Mouse (Mus musculus): Measurements from ENCODE around the gene Nhlrc2.
"Not testable (repeated sequence)": the region's sequence is repeated elsewhere in the genome, so short reads cannot be mapped to it uniquely, and the experiment has no call there.

Nhlrc2 gene

DNA sequence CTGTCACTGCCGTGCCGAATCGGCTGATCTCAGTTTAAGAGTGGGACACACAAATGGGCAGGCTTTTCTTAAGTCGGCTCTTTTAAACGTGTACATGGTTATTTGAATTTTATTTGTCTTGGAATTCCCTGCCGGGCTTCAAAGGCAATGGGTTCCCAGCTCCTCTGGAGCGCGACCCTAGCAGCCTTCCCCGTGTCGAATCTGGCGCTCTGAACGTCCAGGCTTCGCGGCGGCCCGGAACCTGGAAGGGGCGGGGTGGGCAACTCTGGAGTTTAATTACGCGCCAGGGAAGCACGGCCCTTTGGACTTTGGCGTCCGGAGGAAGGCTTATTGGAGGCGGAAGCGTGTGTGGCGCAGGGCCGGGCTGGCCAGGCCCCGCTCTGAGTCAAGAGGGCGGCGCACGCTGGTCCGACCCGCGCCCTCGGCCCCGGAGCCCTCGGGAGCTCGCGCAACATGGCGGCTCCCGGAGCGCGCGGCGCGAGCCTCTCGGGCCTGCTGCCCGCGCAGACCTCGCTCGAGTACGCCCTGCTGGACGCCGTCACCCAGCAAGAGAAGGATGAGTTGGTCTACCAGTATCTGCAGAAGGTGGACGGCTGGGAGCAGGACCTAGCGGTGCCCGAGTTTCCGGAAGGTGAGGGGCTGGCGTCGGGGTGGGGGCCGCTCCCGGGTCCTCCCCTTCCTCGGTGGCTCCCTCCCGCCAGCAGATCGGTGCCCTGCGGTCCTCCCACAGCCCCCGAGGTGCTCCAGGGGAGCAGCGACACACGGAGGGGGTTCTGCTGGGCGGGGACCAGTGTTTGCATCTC lies at the start of gene Nhlrc2:
TSS of gene Nhlrc2 (plus strand) at position 32 of the 803 bp plus-strand sequence.
- DNase-seq (ENCODE audit: low spot score) = peak; percentile 94

DNA sequence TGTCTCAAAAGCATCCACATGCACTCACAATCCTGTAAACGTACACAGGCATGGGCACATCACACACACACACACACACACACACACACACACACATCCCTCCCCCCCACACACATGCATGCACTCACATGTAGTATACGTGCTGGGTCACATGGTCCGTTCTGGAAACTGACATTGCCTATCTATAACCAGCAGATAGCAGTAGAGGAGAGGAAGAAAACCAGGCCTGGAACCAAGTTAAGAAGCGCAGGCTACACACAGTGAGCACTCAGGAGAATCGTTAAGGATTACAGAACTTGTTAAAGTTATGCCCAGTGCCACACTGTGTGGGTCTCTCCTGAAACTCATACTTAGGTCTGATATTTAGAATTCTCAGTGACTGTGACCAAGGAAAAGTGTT lies 45.0 kb upstream of the Nhlrc2 start:
- DNase-seq (ENCODE audit: low spot score) = not testable (repeated sequence)

DNA sequence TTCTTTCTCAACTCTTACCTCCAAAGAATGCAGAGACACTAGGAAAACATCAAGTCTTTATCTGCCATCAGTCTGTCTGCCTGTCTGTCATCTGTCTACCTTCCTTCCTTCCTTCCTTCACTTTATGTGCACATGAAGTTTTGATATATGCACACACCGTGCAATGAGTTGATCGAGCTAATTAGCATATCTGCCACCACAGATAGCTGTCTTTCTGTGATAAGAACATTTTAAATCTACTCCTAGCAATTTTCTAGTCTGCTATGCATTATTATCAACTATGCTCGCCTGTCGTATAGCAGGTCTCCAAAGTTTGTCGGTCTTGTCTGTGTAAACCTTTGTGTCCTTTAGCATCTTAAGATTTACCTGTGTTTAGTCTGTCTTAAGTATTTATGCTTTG lies 44.5 kb upstream of the Nhlrc2 start:
- not testable (repeated sequence) for DNase-seq (ENCODE audit: low spot score)

DNA sequence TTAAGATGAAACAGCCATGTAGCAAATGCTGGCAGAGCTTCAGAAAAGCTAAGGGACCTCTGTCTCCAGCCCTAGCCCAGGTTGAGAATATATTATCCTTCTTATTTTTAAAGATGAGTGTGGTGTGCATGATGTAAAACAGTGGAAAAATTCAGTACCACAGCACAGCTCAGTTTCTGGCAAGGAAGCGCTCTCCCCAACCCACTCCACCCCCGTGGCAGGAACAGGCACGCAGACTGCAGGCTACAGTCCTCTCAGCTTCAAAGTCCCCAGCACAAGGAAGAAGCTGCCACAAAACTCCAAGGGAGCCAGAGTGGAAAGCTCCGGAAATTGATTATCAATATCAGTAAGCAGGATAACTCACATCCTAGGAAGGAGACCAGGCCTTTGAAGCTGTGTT lies 36.9 kb upstream of the Nhlrc2 start:
- DNase-seq (ENCODE audit: low spot score) = not testable (repeated sequence)

DNA sequence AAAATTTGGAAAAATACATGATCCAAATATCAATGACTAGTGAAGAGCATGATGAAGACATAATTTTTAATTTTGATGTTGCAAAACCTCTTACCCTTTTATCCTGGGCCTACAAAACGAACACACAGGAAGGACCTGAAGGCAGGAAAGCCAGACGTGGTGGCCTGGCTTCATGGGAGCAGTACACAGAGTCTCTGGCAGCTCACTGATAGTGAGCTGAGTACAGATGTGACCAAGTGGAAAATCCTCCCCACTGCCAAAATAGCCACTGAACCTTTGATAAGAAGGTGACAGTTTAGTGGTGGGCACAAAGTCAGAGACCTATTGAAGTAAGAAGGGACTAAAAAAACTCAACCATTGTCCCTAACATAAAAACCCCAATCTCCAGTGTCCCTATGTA lies 34.5 kb upstream of the Nhlrc2 start:
- DNase-seq (ENCODE audit: low spot score) = not testable (repeated sequence)

DNA sequence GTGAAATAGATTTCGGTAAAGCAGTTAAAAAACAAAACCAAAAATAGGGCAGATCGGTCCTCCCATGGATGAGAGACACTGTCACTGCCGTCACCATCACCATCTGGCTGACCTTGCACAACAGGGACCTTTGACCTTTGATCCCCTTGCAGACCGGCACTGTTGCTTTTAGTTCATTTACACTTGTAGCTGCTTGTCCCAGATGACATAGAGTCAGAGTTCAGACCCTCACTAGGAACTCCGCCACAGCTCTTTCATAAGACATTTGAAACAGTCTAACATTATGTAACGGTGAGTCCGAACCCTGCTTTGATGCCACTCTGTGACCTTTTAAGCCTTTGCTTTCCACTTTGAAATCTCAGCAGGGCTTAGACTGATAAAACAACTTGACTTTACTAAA lies 28.7 kb upstream of the Nhlrc2 start:
- not testable (repeated sequence) for DNase-seq (ENCODE audit: low spot score)

DNA sequence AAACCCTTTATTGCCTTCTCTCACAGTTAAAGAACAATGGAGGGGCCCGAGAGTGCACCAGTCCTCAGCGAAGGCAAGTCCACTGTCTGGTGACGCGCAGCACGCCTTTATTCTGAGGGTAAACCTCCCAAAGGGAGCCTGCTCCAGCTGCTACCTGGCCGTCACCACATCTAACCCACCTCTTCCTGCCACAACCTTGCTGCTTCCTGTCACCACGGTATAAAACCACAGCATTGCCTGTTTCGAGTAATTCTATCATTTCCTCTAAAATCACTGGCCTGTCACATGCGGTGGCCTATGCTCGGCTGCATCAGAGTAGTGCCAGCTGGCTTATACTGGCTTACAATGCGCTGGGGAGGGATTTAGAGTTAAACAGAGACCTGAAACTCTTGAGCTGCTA lies 17.5 kb upstream of the Nhlrc2 start:
- DNase-seq (ENCODE audit: low spot score) = not testable (repeated sequence)

DNA sequence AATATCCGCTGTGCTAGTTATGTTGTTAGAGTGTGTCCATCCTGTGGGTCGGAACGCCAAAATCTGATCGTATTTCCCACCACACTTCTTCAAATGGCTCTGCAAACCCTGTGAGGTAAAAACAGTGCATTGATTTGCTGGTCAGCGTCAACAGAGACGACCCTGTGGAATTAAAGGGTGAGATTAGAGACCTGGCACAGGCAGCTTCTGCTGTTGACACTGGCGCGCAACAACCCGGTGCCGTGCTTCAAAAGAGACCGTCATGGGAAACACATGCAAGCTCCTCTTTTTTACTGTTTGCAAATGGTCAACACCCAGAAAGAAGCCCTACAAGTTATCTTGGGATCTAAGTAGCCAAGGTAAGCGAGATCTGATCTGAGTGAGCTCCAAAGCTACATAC lies 16.8 kb upstream of the Nhlrc2 start:
- DNase-seq (ENCODE audit: low spot score) = no peak

DNA sequence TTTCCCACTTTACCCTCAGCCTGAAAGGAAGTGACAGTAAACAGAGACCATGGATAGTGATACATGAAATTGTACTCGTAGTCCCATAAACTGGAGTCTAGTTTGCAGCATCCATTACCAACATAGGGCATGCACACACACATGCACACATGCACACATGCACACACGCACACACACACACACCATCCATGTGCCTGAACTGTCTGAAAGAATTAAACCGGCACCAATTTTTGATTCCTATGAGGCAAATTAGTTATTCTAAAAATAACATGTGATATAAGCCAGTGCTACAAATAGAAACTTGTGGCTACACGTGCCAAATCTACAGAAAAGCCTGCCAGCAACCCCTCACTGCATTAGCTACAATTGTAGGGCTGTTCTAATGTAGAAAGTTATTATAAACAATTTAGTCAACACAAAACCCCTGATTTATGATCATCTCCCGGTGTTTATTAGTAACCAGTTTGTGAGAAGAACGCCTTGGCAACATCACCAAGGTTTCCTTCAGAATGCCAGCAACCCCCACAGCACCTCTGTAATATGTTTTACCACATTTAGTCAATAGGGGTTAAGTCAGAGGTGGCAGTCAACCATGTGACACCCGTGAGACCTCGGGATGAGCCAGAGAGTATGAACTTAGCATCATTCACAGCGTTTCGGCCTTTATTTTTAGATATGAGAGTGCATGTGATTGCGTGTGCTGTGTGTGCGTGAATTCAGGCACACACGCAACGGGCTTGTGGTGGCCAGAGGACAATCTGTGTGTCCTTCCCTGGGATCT lies 14.6 kb upstream of the Nhlrc2 start:
- DNase-seq (ENCODE audit: low spot score) = no peak

DNA sequence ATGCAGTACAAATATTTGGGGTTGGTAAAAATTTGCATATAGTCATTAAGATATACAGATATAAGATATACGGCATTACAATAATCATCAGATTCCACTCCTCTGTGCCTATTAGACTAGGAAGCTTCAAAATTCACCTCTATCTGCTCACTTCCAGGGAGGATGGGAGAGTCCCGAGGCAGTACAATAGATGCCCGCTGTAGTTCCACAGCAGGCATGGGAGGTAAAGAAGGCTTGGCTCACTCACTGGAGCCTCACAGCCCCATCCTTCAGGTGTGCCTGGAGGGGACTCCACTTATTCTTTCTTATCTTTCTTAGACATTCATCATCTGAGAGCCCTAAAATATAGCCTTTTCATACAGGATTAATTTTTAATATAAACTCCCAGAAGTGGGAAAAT lies 13.7 kb upstream of the Nhlrc2 start:
- no peak for DNase-seq (ENCODE audit: low spot score)

DNA sequence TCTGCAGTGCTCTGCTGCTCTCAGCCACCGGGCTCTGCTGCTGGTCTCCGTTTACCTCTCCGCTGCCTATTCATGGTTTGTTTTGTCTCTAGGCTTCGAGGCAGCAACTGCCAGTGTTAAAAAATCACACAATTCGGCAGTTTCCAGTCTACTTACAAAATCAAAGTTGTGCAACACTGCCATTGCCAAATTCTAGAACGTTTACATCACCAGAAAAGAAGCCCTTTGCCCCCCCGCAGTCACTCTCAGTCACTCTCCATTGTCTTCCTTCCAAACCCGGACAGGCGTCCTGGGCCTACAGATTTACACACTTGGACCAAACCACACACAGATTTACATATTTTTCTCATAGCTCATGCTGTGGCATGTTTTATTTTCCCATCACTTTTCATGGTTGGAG lies 13.0 kb upstream of the Nhlrc2 start:
- DNase-seq (ENCODE audit: low spot score) = peak; percentile 22

DNA sequence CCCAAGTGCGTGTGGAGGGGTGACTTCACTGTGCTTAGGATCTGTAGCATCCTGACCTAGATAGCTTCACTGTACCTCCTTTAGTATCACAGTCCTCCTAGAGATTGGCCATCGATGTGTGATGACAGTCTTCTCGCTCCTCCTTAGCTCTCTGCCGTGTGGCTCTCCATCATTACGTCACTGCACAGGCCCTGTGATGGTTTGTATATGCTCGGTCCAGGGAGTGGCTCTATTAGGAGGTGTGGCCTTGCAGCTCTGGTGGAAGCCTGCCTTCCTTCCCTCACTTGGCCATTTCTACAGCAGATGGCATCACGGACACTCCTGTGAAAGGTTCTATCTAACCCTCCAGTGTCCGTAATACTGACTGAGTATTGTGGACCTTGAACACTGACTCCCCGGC lies 12.3 kb upstream of the Nhlrc2 start:
- DNase-seq (ENCODE audit: low spot score) = no peak

DNA sequence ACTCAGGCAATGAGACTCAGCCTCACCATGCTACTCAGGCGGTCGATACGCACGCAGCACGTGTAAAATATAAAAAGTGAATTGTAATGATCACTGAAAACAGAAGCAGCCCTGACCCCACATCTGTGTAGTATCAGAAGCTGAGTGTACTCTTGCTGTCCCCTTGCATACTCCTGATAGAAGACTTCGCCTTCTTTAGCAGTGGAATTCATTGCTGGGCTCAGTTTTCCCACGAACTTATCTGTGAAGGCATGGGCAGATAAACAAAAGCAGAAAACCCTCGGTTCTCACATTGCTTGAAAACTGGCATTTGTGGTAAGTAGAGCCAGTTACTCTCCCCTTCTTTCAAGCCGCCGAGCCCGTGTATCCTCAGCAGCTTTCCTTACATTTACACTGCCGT lies 4.7 kb upstream of the Nhlrc2 start:
- DNase-seq (ENCODE audit: low spot score) = no peak

DNA sequence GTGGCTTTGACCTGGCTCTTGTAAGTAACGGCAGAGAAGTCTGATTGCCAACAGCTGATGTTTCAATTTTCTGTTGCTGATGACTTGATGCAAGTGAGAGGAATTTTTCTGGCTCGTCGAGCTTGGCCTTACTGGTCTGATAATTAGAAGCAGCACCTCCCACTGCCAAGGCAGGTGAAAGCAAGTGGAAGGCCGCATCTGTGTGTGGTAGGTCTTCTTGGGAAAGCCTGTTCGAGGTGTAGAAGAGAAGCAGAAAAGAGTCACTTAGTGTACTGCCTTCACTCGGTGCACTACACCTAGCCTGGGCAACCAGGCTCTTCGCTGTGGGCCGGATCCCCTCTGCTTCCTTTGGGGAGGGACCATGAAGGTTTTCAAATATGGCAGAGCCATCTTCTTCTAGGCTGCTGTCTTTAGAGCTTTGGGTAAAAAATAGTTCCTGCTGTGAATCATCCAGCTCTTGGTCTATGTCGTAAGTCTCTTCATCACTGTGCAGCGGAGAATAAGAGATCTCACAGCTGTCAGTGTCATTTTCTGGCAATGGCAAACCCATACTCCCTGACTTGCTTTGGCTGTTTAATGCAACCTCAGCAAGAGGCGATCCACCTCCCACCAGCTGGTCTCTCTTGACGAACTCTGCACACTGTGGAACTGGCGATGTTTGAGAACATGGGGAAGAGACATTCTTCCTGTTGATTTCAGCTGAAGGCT lies 3.2 kb upstream of the Nhlrc2 start:
- no peak for DNase-seq (ENCODE audit: low spot score)

DNA sequence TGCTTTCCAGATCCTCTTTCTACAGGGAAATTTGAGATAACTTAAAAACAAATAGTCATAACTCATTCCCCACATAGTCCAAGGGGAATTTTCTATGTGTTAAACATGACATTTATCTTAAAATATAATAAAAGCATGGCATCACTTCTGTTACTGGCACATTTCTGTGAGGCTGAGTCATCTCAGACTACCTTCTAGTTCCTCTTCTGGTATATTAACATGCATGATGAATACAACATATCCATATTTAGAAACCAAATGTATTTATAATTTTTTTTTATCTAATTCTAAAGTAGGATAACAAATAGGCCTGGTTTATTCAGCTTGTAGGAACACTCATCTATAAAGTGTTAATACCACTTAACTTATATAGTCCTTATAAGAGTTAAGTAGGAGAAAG lies 2.0 kb upstream of the Nhlrc2 start:
- no peak for DNase-seq (ENCODE audit: low spot score)

DNA sequence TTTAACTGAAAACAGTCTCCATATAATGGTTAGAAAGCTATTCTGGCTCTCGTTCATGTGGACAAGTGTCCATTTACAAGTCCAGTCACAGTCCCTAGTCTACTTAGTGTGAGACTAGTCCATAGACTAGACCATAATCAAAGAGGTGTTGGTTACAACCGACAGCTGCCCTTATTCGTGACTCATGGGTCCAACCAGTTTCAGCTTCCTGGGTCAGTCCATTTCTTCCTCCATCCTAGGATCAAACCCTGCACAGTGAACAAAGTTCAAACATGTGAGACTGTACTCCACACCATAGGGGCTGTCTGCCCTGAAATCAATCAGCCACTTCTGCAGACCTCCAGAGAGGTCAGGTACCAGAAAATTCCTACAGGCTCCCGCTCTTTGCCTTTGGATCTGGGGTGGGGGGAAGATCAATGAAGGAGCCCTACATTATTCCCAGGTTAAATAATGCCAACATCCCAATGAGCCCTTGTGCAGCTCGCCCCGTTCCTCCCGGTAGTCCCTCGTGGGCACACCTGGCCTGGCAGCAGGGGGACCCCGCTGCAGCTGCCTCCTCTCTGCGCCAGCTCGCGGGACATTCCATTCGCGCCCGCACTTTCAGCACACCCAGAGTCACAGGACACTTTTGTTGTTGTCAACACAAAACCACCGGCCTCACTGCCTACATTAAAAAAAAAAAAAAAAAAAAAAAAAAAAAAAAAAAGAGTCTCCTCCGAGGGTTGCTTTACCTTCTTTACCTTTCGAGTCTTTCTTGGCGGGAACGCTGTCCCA lies 418 bp upstream of the Nhlrc2 start, which contains the start of gene Dclre1a:
TSS of gene Dclre1a (minus strand) at position 767 of the 774 bp plus-strand sequence.
- DNase-seq (ENCODE audit: low spot score) = no peak

DNA sequence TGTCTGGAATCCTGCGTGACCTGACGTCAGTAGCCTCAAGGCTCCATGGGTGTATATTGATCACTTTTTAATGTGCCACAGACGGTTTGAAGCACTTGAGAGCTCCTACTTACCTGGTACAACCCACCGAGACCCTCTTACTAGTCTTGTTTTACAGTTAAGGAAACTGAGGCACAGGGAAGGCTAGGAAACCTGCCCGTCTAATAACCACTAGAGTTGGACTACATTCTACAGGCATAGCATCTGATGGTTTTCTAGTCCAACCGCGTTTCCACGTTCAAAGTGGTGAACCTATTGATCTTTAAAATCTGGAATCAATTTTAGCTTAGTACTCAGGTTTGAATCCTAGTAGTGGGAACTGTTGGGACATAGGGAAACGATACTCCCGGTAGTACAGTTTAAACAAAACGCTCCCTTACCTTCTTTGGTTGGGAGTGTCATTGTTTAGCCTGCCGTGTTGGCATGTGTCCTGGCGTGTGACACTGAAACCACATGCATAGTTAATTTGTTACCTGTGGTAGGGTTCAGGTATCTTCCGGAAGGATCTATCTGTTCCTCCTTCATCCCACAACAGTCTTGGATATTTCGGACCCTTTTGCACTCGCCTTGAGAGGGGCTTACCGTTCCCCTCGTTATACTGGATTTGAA lies 1.1 kb downstream of the Nhlrc2 start:
- peak; percentile 33 for DNase-seq (ENCODE audit: low spot score)

DNA sequence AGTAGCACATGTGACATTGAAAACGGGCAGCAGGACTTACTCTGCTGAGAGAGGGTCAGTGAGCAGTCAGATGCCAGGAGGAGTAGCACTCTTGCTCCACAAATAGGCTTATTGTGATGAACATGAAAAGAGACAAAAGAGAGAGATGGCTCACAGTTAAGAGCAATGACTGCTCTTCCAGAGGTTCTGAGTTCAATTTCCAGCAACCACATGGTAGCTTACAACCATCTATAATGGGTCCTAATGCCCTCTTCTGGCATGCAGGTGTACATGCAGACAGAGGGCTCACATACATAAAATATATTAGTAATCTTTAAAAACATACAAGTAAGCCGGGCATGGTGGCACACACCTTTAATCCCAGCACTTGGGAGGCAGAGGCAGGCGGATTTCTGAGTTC lies 5.1 kb downstream of the Nhlrc2 start:
- DNase-seq (ENCODE audit: low spot score) = no peak

DNA sequence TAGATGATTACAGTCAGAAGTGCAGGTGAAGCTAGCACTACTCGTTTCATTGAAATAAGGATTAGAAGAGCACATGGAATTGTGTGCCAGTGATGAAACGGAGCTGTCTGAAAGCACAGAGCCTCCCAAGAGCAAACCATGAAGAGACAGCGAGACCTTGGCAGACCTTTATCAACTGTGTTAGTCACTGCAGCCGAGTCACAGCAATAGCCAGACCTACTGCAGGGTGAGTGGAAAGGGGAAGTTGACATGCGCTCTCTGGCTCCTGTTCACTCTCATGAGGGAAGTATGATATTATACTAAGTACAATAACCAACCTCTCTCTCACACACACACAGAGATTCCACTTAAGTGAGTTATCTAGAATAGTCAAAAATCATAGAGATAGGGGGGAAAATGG lies 7.9 kb downstream of the Nhlrc2 start:
- no peak for DNase-seq (ENCODE audit: low spot score)

DNA sequence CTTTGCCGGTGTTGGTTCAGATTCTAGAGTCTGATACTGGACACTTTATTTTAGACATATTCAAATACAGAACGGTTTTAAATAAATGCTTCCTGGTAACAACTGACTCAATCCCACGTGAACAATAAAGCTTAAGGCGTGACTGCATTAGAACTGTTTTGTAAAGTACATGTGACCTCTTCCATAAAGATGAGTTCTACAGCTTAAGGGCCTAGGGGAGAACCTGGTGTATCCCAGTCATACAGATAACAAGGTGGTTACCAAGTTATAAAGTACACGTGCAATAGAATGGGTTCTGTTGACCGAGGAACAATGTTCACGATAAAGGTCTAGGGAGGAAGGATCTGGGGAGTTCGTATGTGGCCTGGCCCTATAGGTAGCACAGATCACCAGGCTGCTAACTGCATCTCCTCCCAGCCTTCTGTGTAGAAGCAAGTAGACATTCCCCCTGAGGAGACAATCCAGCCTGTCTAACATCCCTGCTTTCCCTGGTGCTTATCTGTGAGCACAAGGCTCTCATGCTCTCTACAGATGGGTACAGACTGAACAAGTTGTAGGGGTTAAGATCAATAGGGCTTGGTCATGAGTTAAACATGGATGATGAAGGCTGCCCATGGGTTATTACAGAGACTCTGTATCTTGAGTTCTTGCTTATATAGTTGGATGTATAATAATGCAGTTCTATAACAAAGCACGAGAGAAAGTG lies 14.5 kb downstream of the Nhlrc2 start:
- DNase-seq (ENCODE audit: low spot score) = no peak

DNA sequence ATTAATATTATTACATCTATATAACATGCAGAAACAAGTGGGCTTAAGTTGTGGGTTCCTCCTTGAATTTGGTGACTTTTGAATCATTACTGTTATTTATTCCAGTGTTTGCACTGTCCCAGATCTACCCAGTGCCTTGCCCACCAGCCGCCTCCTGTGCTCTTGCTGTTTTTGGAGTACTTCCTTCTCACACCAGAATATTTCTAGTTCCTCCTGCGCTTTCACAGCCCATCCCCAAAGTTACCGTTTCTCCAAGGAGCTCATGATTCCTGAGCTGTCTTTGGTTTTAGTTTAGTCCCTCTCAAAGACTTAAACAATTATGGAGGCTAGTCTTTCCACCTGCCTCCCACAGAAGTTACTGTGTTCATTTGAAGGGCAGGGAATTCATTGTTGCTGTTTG lies 15.4 kb downstream of the Nhlrc2 start:
- no peak for DNase-seq (ENCODE audit: low spot score)

Data from yolk sac, embryonic 10.5 days (tissue).